Mouse (Mus musculus) large intestine, adult 2 months (tissue): ENCODE data around the gene 1700016D06Rik. TPM values are rescaled to one million over a fixed set of nuclear protein-coding genes. Genes with fewer than 3 reads are reported as not detected.

Source experiments
- DNase-seq: peaks from one replicate; pipeline ENCODE4 v3.0.0-alpha.2; 2012; ENCODE audit warnings: low read depth, low spot score
- WGBS: fragments of 180-500 bp; shearing (Covaris S2); methylation state at CpG from one replicate; pipeline ENCODE4 v1.1.7; 2018; 5-methylcytosine and 5-hydroxymethylcytosine counted together
- polyA plus RNA-seq: library from polyadenylated mRNA; depleted of rRNA; stranded (reverse); fragments of >200 nt; gene quantifications from 2 replicates; pipeline ENCODE4 v1.2.3, GENCODE M21; 2012

1700016D06Rik gene
- polyA plus RNA-seq, 1 experiment = not detected

DNA sequence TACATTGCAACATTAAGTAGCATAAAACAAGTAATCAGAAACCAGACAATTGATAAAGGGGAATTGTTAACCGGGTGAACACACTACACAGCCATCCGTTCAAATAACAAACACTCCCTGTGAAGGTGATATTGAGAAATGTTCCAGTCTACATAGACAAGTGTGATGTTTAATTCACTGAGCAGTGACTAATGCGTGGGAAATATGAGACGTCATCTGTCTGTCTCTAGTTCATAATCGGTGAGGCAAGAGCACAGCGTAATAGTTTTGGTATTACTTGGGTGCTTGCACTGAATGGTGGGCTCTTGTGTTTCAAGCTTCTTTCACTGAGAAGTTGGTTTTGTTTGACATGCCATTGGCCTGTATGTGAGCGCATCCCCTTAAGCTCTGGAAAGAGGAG is 63.3 kb downstream of the 1700016D06Rik start:
- WGBS = 95% methylated on average over 7 of the region's 7 CpGs
- DNase-seq = no peak

DNA sequence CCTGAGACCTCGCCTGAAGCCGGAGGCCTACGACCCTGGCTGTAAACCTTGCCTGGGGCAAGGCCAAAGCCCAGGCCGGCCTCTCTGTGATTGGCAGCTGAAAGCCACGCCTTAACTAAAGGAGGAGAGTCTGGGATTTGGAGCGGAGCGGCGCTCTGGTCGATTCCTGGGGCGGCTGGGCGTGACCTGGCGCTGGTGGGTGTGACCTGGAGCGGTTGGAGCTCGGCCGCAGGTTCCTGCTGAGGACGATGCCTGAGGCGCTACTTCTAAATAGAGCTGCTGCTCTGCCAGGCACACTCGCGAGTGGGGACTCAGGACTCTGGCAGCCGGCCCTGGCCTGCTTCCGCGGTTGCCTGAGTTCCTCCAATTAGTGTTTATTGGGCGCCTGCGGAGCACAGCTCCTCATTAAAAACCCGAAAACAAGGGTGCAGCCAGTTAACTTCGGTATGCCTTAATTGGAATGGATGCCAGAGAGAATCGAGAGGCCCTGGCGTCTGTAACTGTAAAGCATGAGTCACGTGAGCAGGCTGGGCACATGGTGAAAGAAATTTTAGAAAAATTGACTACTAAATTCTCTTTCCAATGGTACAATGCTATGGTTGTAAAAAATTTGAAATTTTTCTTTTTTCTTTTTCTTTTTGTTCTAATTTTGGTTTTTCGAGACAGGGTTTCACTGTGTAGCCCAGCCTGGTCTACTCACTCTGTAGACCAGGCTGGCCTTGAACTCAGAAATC is 64.4 kb downstream of the 1700016D06Rik start:
- WGBS = 3% methylated on average over 30 of the region's 30 CpGs

DNA sequence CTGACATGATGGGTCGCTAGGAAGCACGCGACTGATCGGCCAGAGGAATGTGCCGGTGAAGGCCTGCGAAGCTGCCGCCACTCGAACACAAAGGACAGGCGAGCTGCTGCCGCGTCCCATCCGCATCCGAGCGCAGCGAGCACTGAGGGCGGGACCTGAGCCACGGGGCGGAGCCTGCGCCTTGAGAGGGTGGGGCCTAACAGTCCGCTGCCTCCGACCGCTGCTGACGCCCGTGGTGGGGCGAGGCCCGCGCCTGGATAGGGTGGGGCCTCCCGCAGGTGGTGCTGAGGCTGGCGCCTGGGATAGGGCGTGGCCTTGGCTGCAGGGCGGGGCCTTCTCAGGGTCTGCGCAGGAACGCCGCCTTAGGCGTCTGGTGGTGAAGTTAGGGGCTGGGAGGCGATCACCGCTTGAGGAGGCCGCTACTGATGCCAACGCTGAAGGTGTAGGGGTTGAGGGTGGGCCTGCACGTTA is 65.2 kb downstream of the 1700016D06Rik start, which contains the start of gene Ankrd10:
Ankrd10 (minus strand) TSS at position 147 of the 471 bp plus-strand sequence.
- 1% methylated on average over 40 of the region's 40 CpGs for WGBS
- peak; percentile 89 for DNase-seq

More for the DNA sequence above, 64.4 kb downstream of the 1700016D06Rik start:
- DNase-seq = peak; percentile 86

DNA sequence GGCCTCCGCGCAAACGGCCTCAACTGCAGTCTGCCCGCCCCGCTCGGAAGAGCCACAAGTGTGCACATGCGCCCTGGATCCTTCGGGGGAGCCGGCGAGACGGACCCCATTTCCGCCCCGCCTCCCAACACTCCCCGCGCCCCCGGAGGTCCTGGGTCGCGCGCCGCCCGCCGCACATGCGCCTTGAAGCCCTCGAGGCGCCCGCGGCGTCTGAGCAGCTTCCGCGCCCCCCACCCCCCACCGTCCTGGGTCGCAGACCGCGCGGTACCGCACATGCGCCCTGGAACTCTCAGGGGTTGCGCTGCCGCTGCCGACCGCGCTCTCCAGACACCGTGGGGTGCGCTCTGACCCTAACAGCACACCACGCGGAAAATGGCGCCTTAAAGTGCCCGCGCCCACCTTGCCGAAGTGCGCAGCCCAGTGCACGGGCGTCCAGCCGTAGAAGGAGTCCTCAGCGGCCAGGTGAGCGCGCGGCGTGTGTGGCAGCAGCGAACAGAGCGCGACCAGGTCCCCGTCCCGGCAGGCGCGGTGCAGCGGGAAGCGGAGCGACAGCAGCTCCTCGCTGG is 65.8 kb downstream of the 1700016D06Rik start:
- under 1% methylated on average over 70 of the region's 70 CpGs for WGBS
- peak; percentile 10 for DNase-seq

DNA sequence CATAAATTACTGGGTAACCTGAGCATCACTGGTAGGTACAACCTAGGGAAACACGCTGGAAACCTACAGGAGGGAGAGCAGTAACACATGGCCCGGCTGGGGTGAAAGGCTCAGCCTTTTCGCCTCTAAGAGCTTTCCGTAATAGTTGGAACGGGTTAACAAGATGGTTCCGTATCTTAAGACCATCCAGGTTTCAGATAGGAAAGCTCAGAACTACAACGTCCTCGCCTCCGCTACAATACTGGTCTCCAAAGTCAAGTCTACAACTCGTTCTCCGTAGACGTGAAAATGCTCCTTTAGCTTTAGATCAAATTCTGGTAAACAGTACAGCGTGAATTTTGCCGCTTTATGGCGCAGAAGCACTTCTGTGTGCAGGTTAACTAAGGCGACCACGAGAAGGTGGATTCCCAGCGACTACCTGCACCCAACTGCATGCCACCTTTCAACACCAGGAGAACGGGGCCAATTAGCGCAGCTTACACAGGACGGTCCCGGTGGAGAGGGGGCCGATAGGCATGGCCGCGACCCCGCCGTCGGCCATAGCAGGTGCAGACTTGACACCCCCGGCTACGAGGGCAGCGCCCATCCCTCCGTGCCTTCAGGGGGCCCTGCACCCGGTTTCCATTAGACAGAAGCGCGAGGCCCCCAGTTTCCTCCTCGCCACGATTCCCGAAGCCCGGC is 66.4 kb downstream of the 1700016D06Rik start:
- peak; percentile 13 for DNase-seq
- 1% methylated on average over 39 of the region's 39 CpGs for WGBS

DNA sequence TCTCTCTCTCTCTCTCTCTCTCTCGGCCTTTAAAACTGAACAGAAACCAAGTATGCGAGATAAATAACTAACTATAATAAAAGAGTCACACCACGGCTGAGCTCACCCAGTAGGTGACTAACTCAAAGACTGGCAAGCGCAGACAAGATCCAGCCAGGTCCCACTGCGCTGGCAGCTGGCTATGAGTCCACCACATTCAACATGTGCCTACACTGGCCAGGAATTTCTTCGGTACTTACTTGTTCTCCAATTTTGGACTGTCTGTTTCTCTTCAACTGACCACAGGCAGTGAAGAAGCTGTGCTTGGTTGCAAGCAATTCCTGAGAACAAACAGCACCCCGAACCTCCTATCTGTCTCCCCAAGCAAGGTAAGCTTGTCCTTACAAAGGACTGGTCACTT is 67.4 kb downstream of the 1700016D06Rik start:
- WGBS = 14% methylated on average over 7 of the region's 7 CpGs
- DNase-seq = no peak

DNA sequence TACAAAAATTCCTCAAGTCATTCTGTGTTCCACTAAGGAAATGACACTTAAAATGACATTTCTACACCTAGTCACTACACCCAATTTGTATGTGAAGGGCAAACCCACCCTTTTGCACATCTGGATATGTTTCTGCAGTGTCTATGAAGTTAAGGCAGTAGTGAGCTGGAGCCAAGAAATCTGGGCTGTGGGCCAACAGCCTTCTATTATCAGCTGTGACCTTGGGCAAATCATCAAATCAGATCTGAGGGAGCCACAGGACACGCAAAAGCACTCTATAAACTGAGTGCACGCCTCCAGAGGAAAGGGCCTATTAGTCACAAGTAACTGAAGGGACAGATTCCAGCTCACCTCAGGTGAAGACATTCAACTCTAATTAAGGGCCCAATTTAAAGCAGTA is 68.5 kb downstream of the 1700016D06Rik start:
- WGBS = 9% methylated on average over 2 of the region's 2 CpGs
- peak; percentile 74 for DNase-seq

DNA sequence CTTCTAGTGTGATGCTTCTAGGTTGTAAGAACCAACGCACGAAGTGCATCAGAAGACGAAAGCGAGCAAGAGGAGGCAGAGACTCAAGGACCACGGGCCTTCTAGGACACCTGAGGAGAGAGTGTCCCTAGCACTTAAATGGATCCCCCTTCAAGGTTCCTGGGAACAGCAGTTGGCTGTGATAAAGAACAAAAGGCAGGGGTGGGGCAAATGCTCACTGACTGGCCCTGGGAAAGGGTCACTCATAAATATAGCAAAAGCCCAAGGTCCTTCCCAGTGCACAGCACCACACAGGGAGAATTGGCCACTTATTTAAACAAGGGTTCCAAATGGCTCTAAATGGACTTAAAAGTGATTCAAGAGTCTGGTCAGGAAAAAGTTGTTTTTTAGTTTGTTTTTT is 71.7 kb downstream of the 1700016D06Rik start:
- 76% methylated on average over 5 of the region's 5 CpGs for WGBS
- no peak for DNase-seq

DNA sequence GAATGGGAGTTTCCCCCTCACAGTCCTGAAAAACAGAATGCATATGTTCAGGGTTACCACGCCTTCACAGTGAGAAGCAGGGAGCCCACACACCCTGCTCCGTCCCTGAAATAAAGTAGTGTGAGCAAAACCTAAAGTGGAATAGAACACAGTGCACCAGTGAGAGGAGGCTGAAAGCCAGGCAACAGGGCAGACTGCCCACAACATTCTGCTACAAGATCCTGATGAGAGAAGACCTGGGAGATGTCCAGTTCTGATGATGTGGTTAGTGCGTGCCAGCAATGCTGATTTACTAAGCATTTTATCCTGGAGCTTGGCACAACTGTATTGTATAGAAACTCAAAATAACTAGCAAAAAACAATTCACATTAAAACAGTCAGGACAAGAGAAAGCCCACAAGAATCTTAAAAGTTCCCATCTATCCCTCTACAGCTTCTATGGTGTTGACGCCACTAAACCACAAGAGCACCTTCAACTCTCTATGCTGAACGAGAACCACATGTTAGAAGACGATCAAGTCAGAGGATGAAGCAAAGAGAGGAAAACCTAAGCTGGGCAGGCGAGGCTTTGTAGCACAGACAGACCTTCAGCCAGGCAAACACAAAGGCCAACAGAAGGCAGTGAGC is 72.2 kb downstream of the 1700016D06Rik start:
- DNase-seq = no peak
- WGBS = 73% methylated on average over 7 of the region's 7 CpGs

DNA sequence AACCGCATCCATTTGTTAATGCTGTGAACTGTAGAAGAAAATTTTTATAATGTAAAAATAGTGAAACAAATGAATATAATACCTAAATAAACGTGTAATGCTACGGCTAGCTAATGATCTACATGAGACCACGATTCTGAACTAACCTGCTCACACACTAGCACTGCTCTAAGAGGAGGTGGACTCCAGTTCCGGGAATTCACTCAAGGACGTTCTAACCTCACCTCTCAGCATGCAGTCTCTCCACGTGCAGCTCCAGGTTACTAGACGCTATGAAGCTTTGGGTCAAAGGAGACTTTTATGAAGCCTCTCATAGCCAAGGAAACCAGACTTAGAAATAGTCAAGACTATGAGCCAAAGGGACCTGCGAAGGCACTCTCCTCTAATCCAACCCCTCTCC is 73.1 kb downstream of the 1700016D06Rik start:
- no peak for DNase-seq
- WGBS = 63% methylated on average over 9 of the region's 9 CpGs

DNA sequence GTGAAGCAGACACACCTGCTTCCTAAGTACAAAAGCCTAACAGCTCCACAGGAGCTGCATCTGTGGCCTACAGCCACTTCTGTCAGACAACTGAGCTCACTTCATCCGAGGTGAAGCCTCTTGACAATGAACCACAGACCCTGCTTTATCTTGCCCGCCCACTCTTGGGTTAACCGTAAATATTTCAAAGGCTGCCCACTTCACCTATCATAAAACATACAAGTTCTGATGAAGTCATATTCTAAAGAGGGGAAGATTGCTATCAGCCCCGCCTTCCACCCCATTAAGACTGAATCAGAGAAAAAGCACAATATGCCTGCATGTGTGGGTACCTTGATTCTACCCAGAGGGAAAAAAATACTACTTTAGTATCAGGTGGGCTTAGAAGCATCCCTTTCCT is 75.8 kb downstream of the 1700016D06Rik start:
- WGBS = 61% methylated on average over 4 of the region's 4 CpGs
- DNase-seq = no peak

DNA sequence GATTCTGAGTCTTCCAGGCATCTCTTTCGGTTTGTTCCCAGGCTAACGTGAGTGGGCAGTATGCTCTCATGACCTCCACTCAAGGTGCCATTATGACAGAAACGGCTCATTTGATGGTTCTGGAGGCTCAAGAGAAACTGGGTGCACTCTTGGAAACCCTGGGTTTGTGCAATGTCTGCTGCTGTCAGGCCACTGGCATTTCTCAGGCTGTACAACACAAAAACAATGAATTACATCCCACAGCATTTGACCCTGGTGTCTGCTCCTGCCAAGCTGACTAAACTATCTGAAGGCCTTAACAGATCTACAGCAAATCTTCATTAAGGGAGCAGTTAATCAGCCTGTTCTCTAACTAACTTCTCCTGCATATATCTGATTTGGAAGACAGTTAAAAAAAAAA is 81.8 kb downstream of the 1700016D06Rik start:
- WGBS = 79% methylated on average over 3 of the region's 3 CpGs
- DNase-seq = no peak

DNA sequence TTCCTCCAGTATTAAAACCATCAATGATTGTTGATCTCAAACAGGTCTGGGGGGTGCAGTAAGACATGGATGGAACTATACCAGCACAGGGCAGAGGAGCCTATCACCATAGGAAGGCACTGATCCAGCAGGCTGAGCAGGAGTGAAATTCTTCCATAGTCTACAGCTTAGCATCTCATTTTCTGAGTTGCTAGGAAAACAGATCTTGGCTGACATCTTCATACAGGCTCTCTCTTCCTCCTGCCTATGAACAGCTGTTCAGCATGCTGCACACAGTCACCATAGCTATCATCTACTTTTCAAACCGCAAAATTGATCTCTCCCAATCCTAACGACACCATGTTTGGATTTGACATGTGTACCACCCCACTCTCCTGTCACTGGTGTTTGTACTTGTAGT is 82.8 kb downstream of the 1700016D06Rik start:
- WGBS = 87% methylated on average over 2 of the region's 2 CpGs
- DNase-seq = no peak

DNA sequence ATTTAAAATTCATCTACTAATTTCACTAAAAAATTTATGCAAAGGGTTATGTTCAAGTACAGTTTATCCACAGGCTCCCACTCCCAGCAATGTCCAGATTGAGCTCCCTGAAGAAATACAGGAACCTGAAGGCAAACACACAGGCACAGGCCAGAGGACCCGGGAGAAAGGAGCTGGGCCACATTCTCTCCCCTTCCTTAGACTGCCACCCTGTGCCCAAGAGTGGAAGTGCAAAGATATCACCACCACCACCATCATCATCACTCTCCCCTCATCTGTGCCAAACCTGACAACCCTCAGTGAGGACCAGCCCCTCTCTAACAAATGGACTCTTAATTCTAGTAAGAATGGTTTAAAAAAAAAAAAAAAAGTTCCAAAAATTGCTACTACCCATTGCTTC is 84.6 kb downstream of the 1700016D06Rik start:
- 6% methylated on average over 1 of the region's 1 CpGs for WGBS
- DNase-seq = no peak

DNA sequence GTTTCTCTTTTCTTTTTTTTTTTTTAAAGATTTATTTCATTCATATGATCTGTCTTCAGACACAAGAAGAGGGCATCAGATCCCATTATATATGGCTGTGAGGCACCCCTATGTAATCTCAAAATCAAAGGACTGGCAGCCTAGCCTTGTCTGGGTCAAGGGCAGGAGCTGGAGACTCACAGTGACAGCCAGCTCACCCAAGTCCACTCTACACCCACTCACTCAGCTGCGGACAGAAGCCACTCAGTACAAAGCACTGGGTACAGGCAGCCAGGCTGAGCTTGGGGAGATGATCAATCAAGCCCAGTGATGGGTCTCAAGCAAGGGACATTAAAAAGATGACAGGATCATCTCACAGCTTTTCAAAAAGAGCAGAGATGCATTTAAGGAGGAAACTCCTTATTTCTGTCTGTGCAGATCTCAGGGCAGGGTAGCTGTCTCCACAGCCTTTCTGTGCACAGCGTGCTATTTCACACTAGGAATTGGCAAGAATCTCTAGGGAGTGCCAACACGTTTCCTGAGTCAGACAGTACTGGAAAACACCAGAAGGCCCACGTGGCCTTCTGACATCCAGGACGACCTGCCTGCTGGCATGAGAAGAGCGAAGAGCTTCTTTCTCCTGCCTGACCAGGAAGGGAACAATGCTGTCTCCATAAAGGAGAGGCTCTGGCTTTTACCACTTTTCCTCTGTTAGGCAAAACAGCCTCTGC is 86.6 kb downstream of the 1700016D06Rik start:
- WGBS = 81% methylated on average over 6 of the region's 6 CpGs
- no peak for DNase-seq

DNA sequence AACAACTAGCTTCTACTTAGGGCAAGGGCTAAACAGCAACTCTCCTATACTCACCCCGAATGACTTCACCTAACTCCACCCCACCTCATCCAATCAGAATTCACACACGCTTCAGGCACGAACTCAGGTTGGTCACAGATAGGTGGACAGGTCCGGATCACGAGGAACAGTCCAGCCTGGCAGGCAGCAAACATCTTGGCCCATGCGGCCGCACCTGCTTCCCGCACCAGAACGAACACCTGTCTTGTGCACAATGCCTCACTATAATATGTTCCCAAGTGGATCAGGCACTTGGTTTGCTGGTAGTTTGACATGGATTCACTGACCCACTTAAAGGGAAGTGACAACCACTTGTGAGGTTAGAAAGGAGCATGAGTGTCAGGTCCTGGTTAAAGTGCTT is 92.0 kb downstream of the 1700016D06Rik start:
- WGBS = 97% methylated on average over 9 of the region's 9 CpGs
- no peak for DNase-seq
